Mouse (Mus musculus) forebrain, embryonic 13.5 days (tissue): ENCODE measurements around the gene Zfp445. TPM values are rescaled to one million over a fixed set of nuclear protein-coding genes. Genes with fewer than 3 reads are reported as not detected.

ENCODE experiments used
- ATAC-seq: fragments of 200-750 bp; cut with Nextera tagmentation; 2 replicates; pipeline ENCODE4 v1.8.0; 2017
- H3K27ac ChIP-seq: fragments of 300-500 bp; sonication (generic); 2 replicates; pipeline ENCODE4 v1.5.1; 2015; ENCODE audit warnings: inconsistent platforms, mild to moderate bottlenecking, moderate library complexity
- H3K27me3 ChIP-seq: fragments of 300-500 bp; sonication (generic); 2 replicates; pipeline ENCODE4 v1.6.1; 2015; ENCODE audit warnings: mild to moderate bottlenecking, inconsistent platforms
- H3K36me3 ChIP-seq: fragments of 300-500 bp; sonication (generic); 2 replicates; pipeline ENCODE4 v1.6.1; 2015; ENCODE audit warnings: mild to moderate bottlenecking, inconsistent platforms; ENCODE audit not compliant: poor library complexity, severe bottlenecking
- H3K4me1 ChIP-seq: fragments of 300-500 bp; sonication (generic); 2 replicates; pipeline ENCODE4 v1.6.1; 2015; ENCODE audit warnings: inconsistent platforms
- H3K4me2 ChIP-seq: fragments of 300-500 bp; sonication (generic); 2 replicates; pipeline ENCODE4 v1.6.1; 2015; ENCODE audit warnings: inconsistent platforms, mild to moderate bottlenecking, moderate library complexity
- H3K4me3 ChIP-seq: fragments of 300-500 bp; sonication (generic); 2 replicates; pipeline ENCODE4 v1.5.1; 2015; ENCODE audit warnings: mild to moderate bottlenecking, inconsistent platforms
- H3K9ac ChIP-seq: fragments of 300-500 bp; sonication (generic); 2 replicates; pipeline ENCODE4 v1.6.1; 2015; ENCODE audit warnings: mild to moderate bottlenecking, inconsistent platforms
- H3K9me3 ChIP-seq: fragments of 300-500 bp; sonication (generic); replicated peaks from 2 replicates; pipeline ENCODE4 v1.6.1; 2016; ENCODE audit warnings: inconsistent platforms
- WGBS: fragments of 180-500 bp; shearing (Covaris S2); methylation state at CpG from one replicate; pipeline ENCODE4 v1.1.7; 2015; 5-methylcytosine and 5-hydroxymethylcytosine counted together
- polyA plus RNA-seq: library from polyadenylated mRNA; unstranded; fragments of >200 nt; fragmentation: Nextera tagmentation; extraction: Ambion mirVana; gene quantifications from 2 replicates; pipeline ENCODE4 v1.2.1, GENCODE M21; 2015

Gene Zfp445
- polyA plus RNA-seq, 1 experiment from 2014 or later: 80.5 TPM

DNA sequence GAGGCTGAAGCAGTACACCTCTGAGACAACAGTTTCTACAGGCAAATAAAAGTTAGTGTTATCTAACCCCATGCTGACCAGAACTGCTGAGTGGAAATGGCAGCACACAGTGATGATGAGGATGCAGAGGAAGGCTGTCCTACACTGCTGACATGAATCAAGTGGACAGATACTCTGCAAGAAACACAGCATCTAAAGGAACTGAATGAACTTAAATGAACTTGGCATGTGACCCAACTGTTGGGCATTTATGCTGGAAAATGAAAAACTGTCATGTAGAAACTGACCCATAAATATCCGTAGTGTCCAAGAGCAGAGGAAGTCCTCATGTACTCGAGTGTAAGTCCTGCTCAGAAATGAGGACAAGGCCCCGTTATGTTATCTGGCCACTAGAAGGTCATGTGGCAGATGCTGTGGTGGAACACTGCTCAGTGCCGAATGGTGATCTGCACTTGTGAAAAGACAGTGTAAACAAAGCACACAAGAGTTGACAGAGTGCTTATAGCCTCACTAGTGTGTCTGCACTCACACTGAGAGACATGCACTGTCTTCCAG lies 35.9 kb downstream of the Zfp445 start:
- WGBS: 82% methylated on average over 4 of the region's 4 CpGs
- H3K9me3 ChIP-seq: no peaks in the 10 kb centered on the region
- no peak overlapping the region for H3K4me2 ChIP-seq
- H3K36me3 ChIP-seq: peaks cover 47% of the 10 kb centered on the region
- H3K27ac ChIP-seq: no peak overlapping the region
- no peak for ATAC-seq
- H3K4me1 ChIP-seq: no peaks in the 10 kb centered on the region
- no peak overlapping the region for H3K4me3 ChIP-seq
- H3K27me3 ChIP-seq: no peaks in the 10 kb centered on the region
- H3K9ac ChIP-seq: no peak overlapping the region

DNA sequence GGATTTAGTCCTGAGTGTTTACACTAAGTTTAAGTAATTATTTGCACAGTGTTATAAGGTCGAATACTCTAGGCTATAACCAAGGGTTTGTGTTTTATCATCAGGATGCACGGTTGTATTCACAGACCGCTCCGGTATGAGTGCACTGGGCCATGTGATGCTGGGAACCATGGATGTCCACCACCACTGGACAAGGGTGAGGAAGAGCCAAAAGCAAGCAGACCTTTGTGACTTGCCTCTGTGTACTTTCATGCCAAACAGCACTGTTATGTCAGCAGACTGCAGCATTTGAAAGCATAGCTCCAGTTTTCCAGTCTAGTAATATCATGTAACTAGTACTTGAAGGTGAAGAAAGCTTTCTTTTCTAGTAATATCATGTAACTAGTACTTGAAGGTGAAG lies 39.1 kb downstream of the Zfp445 start:
- Histone ChIP-seq H3K4me2 (no peak overlapping the region), H3K27ac (no peak overlapping the region), H3K9ac (no peak overlapping the region), H3K9me3 (no peaks in the 10 kb centered on the region), H3K4me3 (no peak overlapping the region), H3K36me3 (peaks cover 51% of the 10 kb centered on the region), H3K27me3 (no peaks in the 10 kb centered on the region), H3K4me1 (no peaks in the 10 kb centered on the region)
- WGBS: 95% methylated on average over 4 of the region's 4 CpGs
- ATAC-seq: no peak

DNA sequence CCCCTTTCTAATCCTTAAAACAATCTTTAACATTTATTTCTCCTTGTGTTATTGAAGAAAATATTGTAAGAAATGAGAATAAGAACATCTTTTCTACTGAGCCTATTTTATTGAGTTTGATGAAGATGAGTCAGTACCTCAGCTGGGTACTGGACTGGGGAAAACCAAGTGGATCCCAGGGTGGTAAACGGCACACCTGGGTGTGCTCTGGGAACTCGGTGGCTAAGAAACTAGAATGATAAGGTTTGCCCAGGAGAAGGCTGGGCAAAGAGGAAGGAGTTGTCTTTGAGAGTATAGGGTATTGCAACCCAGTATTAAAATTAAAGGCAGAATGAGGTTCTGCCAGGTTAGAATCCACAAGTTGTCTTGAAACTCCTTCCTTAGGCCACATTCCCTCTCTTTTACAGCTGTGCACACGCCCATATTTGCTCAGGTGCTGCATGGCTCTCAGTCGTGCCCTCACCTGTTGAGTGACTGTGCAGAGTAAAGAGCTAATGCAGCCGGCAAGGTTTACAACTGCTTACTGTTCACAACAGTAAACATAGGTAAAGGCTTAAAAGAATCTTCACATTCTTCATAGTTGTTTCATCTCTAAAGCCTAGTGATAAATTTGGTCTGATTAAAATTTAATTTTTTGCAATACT lies 42.3 kb downstream of the Zfp445 start:
- Histone ChIP-seq H3K27me3 (no peaks in the 10 kb centered on the region), H3K4me1 (no peaks in the 10 kb centered on the region), H3K4me3 (no peak overlapping the region), H3K27ac (no peak overlapping the region), H3K9ac (no peak overlapping the region), H3K36me3 (peaks cover 51% of the 10 kb centered on the region), H3K4me2 (no peak overlapping the region), H3K9me3 (no peaks in the 10 kb centered on the region)
- ATAC-seq: no peak
- WGBS: 90% methylated on average over 5 of the region's 5 CpGs

DNA sequence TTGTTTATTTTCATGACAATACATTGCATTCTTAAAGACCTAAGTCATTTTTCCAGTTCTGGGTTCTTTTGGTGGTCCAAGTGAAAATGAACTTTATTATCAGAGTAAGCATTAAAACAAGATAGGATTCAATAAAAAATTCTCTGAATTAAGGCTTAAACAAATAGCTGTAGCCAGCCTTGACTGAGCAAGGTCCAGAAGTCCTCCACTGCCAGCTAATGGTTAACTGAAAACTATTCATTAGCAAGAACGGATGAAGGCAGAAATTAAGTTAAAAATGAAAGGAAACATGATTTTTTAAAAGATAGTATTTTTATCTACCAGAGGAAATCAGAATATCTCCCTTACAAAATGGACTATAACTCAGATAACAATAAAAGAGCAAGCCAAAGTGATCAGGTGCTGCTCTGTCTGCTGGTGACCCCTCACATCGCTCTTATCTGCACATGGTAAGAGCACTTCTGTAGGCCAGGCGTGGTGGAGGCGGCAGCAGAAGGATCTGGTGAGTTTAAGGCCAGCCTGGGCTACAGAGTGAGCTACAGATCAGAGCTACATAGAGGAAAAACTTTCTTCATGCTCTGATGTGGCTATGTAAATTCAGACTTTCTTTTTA lies 50.5 kb downstream of the Zfp445 start:
- no peak overlapping the region for H3K4me2 ChIP-seq
- H3K4me3 ChIP-seq: no peak overlapping the region
- no peak overlapping the region for H3K27ac ChIP-seq
- WGBS: 86% methylated on average over 4 of the region's 4 CpGs
- H3K36me3 ChIP-seq: peaks cover 30% of the 10 kb centered on the region
- no peak for ATAC-seq
- H3K9me3 ChIP-seq: no peaks in the 10 kb centered on the region
- H3K27me3 ChIP-seq: no peaks in the 10 kb centered on the region
- H3K9ac ChIP-seq: no peak overlapping the region
- H3K4me1 ChIP-seq: no peaks in the 10 kb centered on the region

DNA sequence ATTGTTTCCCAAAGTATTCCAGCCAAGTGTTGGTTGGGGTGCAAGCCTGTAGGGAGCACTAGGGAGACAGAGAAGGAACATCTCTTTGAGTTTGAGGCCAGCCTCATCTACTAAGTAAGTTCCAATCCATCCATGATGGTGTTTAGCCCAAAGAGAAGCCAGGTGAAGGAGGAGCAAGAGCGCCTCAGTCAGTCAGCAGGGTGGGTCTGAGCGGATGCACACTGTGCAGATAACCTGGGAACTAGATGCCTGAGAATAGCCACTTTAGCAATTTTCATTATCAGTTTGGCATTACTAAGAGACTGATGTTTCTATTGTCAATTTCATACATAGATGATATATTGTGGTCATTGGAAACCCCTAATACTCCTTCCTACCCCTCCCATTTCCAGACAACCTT lies 51.0 kb downstream of the Zfp445 start:
- peaks cover 24% of the 10 kb centered on the region for H3K36me3 ChIP-seq
- H3K9ac ChIP-seq: no peak overlapping the region
- ATAC-seq: no peak
- H3K9me3 ChIP-seq: no peaks in the 10 kb centered on the region
- H3K4me1 ChIP-seq: no peaks in the 10 kb centered on the region
- H3K27me3 ChIP-seq: no peaks in the 10 kb centered on the region
- WGBS: 92% methylated on average over 2 of the region's 2 CpGs
- no peak overlapping the region for H3K4me2 ChIP-seq
- no peak overlapping the region for H3K27ac ChIP-seq
- H3K4me3 ChIP-seq: no peak overlapping the region

GRCm38 (mm10) chr9:122812386-122812785 lies 53.4 kb downstream of the Zfp445 start:
- H3K27me3 ChIP-seq: no peaks in the 10 kb centered on the region
- H3K4me1 ChIP-seq: no peaks in the 10 kb centered on the region
- no peaks in the 10 kb centered on the region for H3K9me3 ChIP-seq
- no peak for ATAC-seq
- H3K27ac ChIP-seq: no peak overlapping the region
- no peak overlapping the region for H3K4me3 ChIP-seq
- H3K36me3 ChIP-seq: peaks cover 19% of the 10 kb centered on the region
- 88% methylated on average over 5 of the region's 5 CpGs for WGBS
- no peak overlapping the region for H3K4me2 ChIP-seq
- H3K9ac ChIP-seq: no peak overlapping the region

DNA sequence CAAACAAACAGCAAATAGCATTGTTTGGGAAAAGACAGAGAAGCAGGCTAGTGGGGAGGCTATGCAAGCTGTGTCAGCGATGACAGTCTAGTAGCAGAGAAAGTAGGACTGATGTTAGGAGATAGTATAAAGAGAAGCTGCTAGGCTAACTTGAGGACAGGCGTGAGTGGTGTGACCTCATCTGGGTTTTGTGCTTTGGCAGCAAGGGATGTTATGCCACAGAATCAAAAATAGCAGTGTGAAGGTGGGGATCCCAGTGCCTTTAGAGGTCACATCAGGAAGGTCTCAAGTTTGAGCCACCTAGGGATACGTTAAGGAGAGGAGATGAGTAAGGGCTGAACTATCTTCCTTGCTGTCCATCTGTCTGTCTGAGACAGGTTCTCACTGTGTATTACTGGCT lies 55.6 kb downstream of the Zfp445 start:
- WGBS: 92% methylated on average over 3 of the region's 3 CpGs

GRCm38 (mm10) chr9:122807186-122807585 lies 58.6 kb downstream of the Zfp445 start:
- Histone ChIP-seq H3K4me1 (peaks cover 14% of the 10 kb centered on the region), H3K4me2 (no peak overlapping the region), H3K9me3 (no peaks in the 10 kb centered on the region), H3K9ac (no peak overlapping the region), H3K4me3 (no peak overlapping the region), H3K36me3 (peaks cover 5% of the 10 kb centered on the region), H3K27ac (no peak overlapping the region), H3K27me3 (0 out of 2 replicates have a peak, but pooled peaks cover 2% of the 10 kb centered on the region)
- WGBS: 96% methylated on average over 2 of the region's 2 CpGs
- no peak for ATAC-seq

More for the DNA sequence above, 55.6 kb downstream of the Zfp445 start:
- peaks cover 10% of the 10 kb centered on the region for H3K4me1 ChIP-seq
- peaks cover 19% of the 10 kb centered on the region for H3K36me3 ChIP-seq
- ATAC-seq: no peak
- no peak overlapping the region for H3K27ac ChIP-seq
- no peak overlapping the region for H3K4me2 ChIP-seq
- H3K4me3 ChIP-seq: no peak overlapping the region
- no peaks in the 10 kb centered on the region for H3K9me3 ChIP-seq
- no peaks in the 10 kb centered on the region for H3K27me3 ChIP-seq
- H3K9ac ChIP-seq: no peak overlapping the region

- H3K36me3 ChIP-seq: no peaks in the 10 kb centered on the region
These were observed 59.9 kb downstream of the Zfp445 start for GRCm38 (mm10) chr9:122805845-122806341.

DNA sequence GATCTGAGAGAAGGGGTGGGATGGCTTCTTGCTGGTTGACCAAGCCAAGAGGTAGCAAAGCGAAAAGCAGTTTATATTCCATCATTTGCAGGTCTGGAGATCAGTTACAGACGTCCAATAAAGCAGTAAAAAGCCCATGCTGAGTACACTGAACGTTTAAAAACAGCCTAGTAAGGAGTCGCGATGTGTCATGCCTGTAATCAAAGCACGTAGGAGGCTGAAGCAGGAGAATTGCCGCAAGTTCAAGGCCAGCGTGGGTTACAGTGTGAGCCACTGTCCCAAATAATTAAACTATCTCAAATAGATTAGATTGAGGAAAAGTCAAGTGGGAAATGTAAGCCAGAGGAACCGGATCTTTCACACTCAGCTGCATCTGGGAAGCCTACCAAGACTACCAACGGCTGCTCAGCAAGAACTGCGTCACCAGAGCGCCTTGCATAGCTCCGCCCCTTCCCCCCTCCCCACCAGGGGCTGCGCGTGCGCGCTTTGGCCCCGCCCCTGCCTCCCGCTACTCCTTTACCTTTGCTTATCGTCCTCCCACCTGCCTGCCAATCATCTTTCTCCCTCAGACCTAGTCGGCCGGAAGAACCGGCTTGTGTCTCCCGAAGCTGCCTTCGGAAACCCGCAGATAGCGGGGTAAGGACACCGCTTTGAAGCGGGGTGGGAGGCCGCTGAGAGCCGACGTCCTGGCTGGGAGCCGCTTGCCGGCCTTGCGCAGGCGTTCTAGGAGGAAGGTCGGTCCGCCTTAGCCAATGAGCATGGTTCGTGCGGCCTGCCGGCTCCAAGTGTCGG lies 60.6 kb downstream of the Zfp445 start, which contains the start of gene Tcaim:
TSS of gene Tcaim (plus strand) at position 487 of the 792 bp plus-strand sequence.
- Histone ChIP-seq H3K27ac (peak within 1 kb of the TSS; percentile 92), H3K4me2 (peak within 1 kb of the TSS; percentile 88), H3K9ac (peak within 1 kb of the TSS; percentile 83), H3K27me3 (0 out of 2 replicates have a peak, but pooled peaks cover 5% of the 10 kb centered on the region), H3K4me1 (peaks cover 14% of the 10 kb centered on the region), H3K36me3 (no peaks in the 10 kb centered on the region), H3K9me3 (no peaks in the 10 kb centered on the region), H3K4me3 (peak within 1 kb of the TSS; percentile 64)
- peak; percentile 98 for ATAC-seq
- WGBS: 7% methylated on average over 41 of the region's 42 CpGs

More at GRCm38 (mm10) chr9:122805845-122806341, 59.9 kb downstream of the Zfp445 start:
- 0 out of 2 replicates have a peak, but pooled peaks cover 4% of the 10 kb centered on the region for H3K27me3 ChIP-seq
- H3K9me3 ChIP-seq: no peaks in the 10 kb centered on the region
- H3K27ac ChIP-seq: peak overlapping the region; percentile 92
- 11% methylated on average over 10 of the region's 10 CpGs for WGBS
- H3K4me3 ChIP-seq: peak overlapping the region; percentile 64
- H3K4me1 ChIP-seq: peaks cover 14% of the 10 kb centered on the region
- peak overlapping the region; percentile 83 for H3K9ac ChIP-seq
- no peak for ATAC-seq
- peak overlapping the region; percentile 88 for H3K4me2 ChIP-seq
